ENCODE assay signal across 8 mouse cellular contexts in genomic region chr6:145210816-145211338, GRCm38 (mm10). TPM values are rescaled to one million over a fixed set of nuclear protein-coding genes. Genes with fewer than 3 reads are reported as not detected.
DNase-seq lines count a peak whose midpoint lies in the region; ATAC-seq and TF ChIP-seq lines count a peak whose summit lies in the region.

TSS of gene Casc1 (minus strand) at chr6:145211005.
TSS of gene Etfrf1 (plus strand) at chr6:145211134.

- peak; percentile 100 for DNase-seq in 3T3-L1 (ENCODE audit: low read depth, low spot score)
- DNase-seq in adrenal gland, postnatal 4 days (ENCODE audit: low spot score in 2 of 2) = peak; percentile 88 to 93
- DNase-seq in embryonic facial prominence, embryonic 14.5 days (ENCODE audit: low spot score) = peak; percentile 100
- peak; percentile 96 to 99 for DNase-seq in heart, adult 2 months
- DNase-seq in kidney, adult 8-10 months = peak; percentile 100
- DNase-seq in spleen, postnatal 10 days (ENCODE audit: low spot score in 2 of 2) = peak; percentile 91 to 98

- TF ChIP-seq CTCF in heart, adult 2 months (IDR thresholded peaks at IDR 0.05) = no peak

- peak within 1 kb of the TSS; percentile 68 for H3K4me3 ChIP-seq in embryonic facial prominence, embryonic 14.5 days (ENCODE audit: low read depth, low read length)
- peak within 1 kb of the TSS; percentile 91 for H3K4me3 ChIP-seq in heart, adult 2 months
- peak within 1 kb of the TSS; percentile 74 for H3K4me3 ChIP-seq in limb, embryonic 13.5 days
- peak within 1 kb of the TSS; percentile 78 for H3K4me3 ChIP-seq in midbrain, embryonic 16.5 days (ENCODE audit: low read depth, low read length)

- peaks cover 11% of the 10 kb centered on the region for H3K4me1 ChIP-seq in embryonic facial prominence, embryonic 14.5 days (ENCODE audit: control insufficient read depth, insufficient read depth, low read length)
- H3K4me1 ChIP-seq in heart, adult 2 months (ENCODE audit: control insufficient read depth, insufficient read depth, low read length) = no peaks in the 10 kb centered on the region
- peaks cover 14% of the 10 kb centered on the region for H3K4me1 ChIP-seq in limb, embryonic 13.5 days
- H3K4me1 ChIP-seq in midbrain, embryonic 16.5 days (ENCODE audit: control insufficient read depth, insufficient read depth, low read length) = peaks cover 13% of the 10 kb centered on the region

- peak within 1 kb of the TSS; percentile 95 for H3K27ac ChIP-seq in embryonic facial prominence, embryonic 14.5 days (replicated peaks; ENCODE audit: low read depth, low read length)
- peak within 1 kb of the TSS; percentile 87 for H3K27ac ChIP-seq in heart, adult 2 months
- peak within 1 kb of the TSS; percentile 96 for H3K27ac ChIP-seq in limb, embryonic 13.5 days
- peak within 1 kb of the TSS; percentile 95 for H3K27ac ChIP-seq in midbrain, embryonic 16.5 days (ENCODE audit: low read length)

- peak within 1 kb of the TSS; percentile 75 for H3K4me2 ChIP-seq in embryonic facial prominence, embryonic 14.5 days (ENCODE audit: low read depth, low read length)
- H3K4me2 ChIP-seq in limb, embryonic 13.5 days (replicated peaks) = peak within 1 kb of the TSS; percentile 79
- H3K4me2 ChIP-seq in midbrain, embryonic 16.5 days (ENCODE audit: low read length) = peak within 1 kb of the TSS; percentile 75

- peak within 1 kb of the TSS; percentile 91 for H3K9ac ChIP-seq in embryonic facial prominence, embryonic 14.5 days (ENCODE audit: low read depth, low read length)
- H3K9ac ChIP-seq in heart, adult 2 months (ENCODE audit: low read depth, low read length) = peak within 1 kb of the TSS; percentile 68
- peak within 1 kb of the TSS; percentile 88 for H3K9ac ChIP-seq in limb, embryonic 13.5 days
- H3K9ac ChIP-seq in midbrain, embryonic 16.5 days (ENCODE audit: low read depth, low read length) = peak within 1 kb of the TSS; percentile 88

- H3K9me3 ChIP-seq in embryonic facial prominence, embryonic 14.5 days (ENCODE audit: control insufficient read depth, low read length) = no peaks in the 10 kb centered on the region
- H3K9me3 ChIP-seq in limb, embryonic 13.5 days = no peaks in the 10 kb centered on the region
- no peaks in the 10 kb centered on the region for H3K9me3 ChIP-seq in midbrain, embryonic 16.5 days (replicated peaks; ENCODE audit: control insufficient read depth, low read length, poor library complexity, severe bottlenecking)

- no peaks in the 10 kb centered on the region for H3K79me2 ChIP-seq in heart, adult 2 months (replicated peaks; ENCODE audit: control insufficient read depth, insufficient read depth, low read length)

- 0 out of 2 replicates have a peak, but pooled peaks cover 2% of the 10 kb centered on the region for H3K36me3 ChIP-seq in embryonic facial prominence, embryonic 14.5 days (ENCODE audit: control insufficient read depth, insufficient read depth, low read length)
- H3K36me3 ChIP-seq in heart, adult 2 months (ENCODE audit: control insufficient read depth, insufficient read depth, low read length) = peaks cover 9% of the 10 kb centered on the region
- no peaks in the 10 kb centered on the region; the same call in 1 of the 2 replicates for H3K36me3 ChIP-seq in limb, embryonic 13.5 days
- no peaks in the 10 kb centered on the region for H3K36me3 ChIP-seq in midbrain, embryonic 16.5 days (ENCODE audit: control insufficient read depth, insufficient read depth, low read length)

- WGBS in embryonic facial prominence, embryonic 14.5 days = 0% methylated on average over 34 of the region's 36 CpGs
- under 1% methylated on average over 36 of the region's 36 CpGs for WGBS in heart, adult 2 months
- under 1% methylated on average over 36 of the region's 36 CpGs for WGBS in limb, embryonic 13.5 days
- WGBS in midbrain, embryonic 16.5 days = under 1% methylated on average over 36 of the region's 36 CpGs

- peak; percentile 98 for TF ChIP-seq POLR2A in heart, adult 2 months (IDR thresholded peaks at IDR 0.05; ENCODE audit: insufficient read depth, low read depth, low read length)

- intact Hi-C loops in heart, adult 2 months (cut with DNase I) = loop anchor here (2.0 kb wide), 1 partner anchor 38 kb away; no protein-coding TSS in a partner anchor

- no peaks in the 10 kb centered on the region for H3K27me3 ChIP-seq in embryonic facial prominence, embryonic 14.5 days (replicated peaks; ENCODE audit: control insufficient read depth, insufficient read depth, low read length)
- H3K27me3 ChIP-seq in heart, adult 2 months (ENCODE audit: control insufficient read depth, insufficient read depth, low read length) = no peaks in the 10 kb centered on the region
- H3K27me3 ChIP-seq in limb, embryonic 13.5 days = no peaks in the 10 kb centered on the region
- no peaks in the 10 kb centered on the region for H3K27me3 ChIP-seq in midbrain, embryonic 16.5 days (ENCODE audit: control insufficient read depth, insufficient read depth, low read depth, low read length)

- peak; percentile 95; the same call in 1 of the 2 replicates for TF ChIP-seq EP300 in heart, adult 2 months (IDR thresholded peaks at IDR 0.05; ENCODE audit: insufficient read depth, low read depth, low read length)

- ATAC-seq in embryonic facial prominence, embryonic 14.5 days (ENCODE audit: low read depth) = peak; percentile 100
- peak; percentile 100 for ATAC-seq in limb, embryonic 13.5 days (ENCODE audit: low FRiP score, low read depth)
- peak; percentile 100 for ATAC-seq in midbrain, embryonic 16.5 days

RNA-seq across cellular contexts. Expression of gene Casc1, which starts in this region (rescaled TPM):
- total RNA-seq in adrenal gland, postnatal 4 days (2021) = 1 to 10 TPM; 1.4 to 1.6 TPM
- polyA plus RNA-seq in embryonic facial prominence, embryonic 14.5 days (2014; fragmentation: Nextera tagmentation; extraction: Ambion mirVana) = 0.58 and 0.95 TPM in 2 replicates
- total RNA-seq in heart, adult 2 months (2021) = under 1 TPM; 0.86 to 0.98 TPM
- polyA plus RNA-seq in heart, adult 2 months (2012; rRNA removed) = 1.3 and 1.4 TPM in 2 replicates
- polyA plus RNA-seq in limb, embryonic 13.5 days (2015; fragmentation: Nextera tagmentation; extraction: Ambion mirVana) = 0.46 and 0.56 TPM in 2 replicates
- polyA plus RNA-seq in midbrain, embryonic 16.5 days (2015; fragmentation: Nextera tagmentation; extraction: Ambion mirVana) = 0.92 and 1.0 TPM in 2 replicates

RNA-seq across cellular contexts. Expression of gene Etfrf1, which starts in this region (rescaled TPM):
- 100 to 1,000 TPM in 1 of 2 experiments, 10 to 100 TPM in 1; 97.2 to 107 TPM for total RNA-seq in adrenal gland, postnatal 4 days (2021)
- 28.4 and 29.6 TPM in 2 replicates for polyA plus RNA-seq in embryonic facial prominence, embryonic 14.5 days (2014; fragmentation: Nextera tagmentation; extraction: Ambion mirVana)
- total RNA-seq in heart, adult 2 months (2021) = 100 to 1,000 TPM in 1 of 2 experiments, 10 to 100 TPM in 1; 97.4 to 107 TPM
- 36.3 and 67.3 TPM in 2 replicates for polyA plus RNA-seq in heart, adult 2 months (2012; rRNA removed)
- 30.4 and 33.5 TPM in 2 replicates for polyA plus RNA-seq in limb, embryonic 13.5 days (2015; fragmentation: Nextera tagmentation; extraction: Ambion mirVana)
- polyA plus RNA-seq in midbrain, embryonic 16.5 days (2015; fragmentation: Nextera tagmentation; extraction: Ambion mirVana) = 24.7 and 25.2 TPM in 2 replicates

Comparison
In these comparisons a context has a peak if more than half of its experiments do, and no peak if none do; other contexts are left out.
1. Peak in every context shown above with its lines: DNase-seq, ATAC-seq, H3K4me3 ChIP-seq and H3K27ac ChIP-seq.